Mouse (Mus musculus) liver, embryonic 13.5 days (tissue): ENCODE data around the gene Ak9. TPM values are rescaled to one million over a fixed set of nuclear protein-coding genes. Genes with fewer than 3 reads are reported as not detected.
A peak's percentile ranks its signal among the peaks of the same experiment; 100 is the strongest.

Experiments
- ATAC-seq: fragments of 200-750 bp; cut with Nextera tagmentation; 2 replicates; pipeline ENCODE4 v1.8.0; 2017; ENCODE audit warnings: low read depth, mild to moderate bottlenecking, moderate number of reproducible peaks, moderate library complexity
- DNase-seq: peaks from one replicate; pipeline ENCODE4 v3.0.0; 2022
- H3K27ac ChIP-seq: fragments of 300-500 bp; sonication (generic); 2 replicates; pipeline ENCODE4 v1.5.1; 2015; ENCODE audit warnings: moderate library complexity, mild to moderate bottlenecking, inconsistent platforms
- H3K27me3 ChIP-seq: fragments of 300-500 bp; sonication (generic); 2 replicates; pipeline ENCODE4 v1.6.1; 2015; ENCODE audit warnings: mild to moderate bottlenecking, inconsistent platforms
- H3K36me3 ChIP-seq: fragments of 300-500 bp; sonication (generic); 2 replicates; pipeline ENCODE4 v1.6.1; 2015; ENCODE audit warnings: mild to moderate bottlenecking, inconsistent platforms
- H3K4me1 ChIP-seq: fragments of 300-500 bp; sonication (generic); replicated peaks from 2 replicates; pipeline ENCODE4 v1.6.1; 2015; ENCODE audit warnings: inconsistent platforms
- H3K4me2 ChIP-seq: fragments of 300-500 bp; sonication (generic); 2 replicates; pipeline ENCODE4 v1.6.1; 2015; ENCODE audit warnings: inconsistent platforms, mild to moderate bottlenecking, moderate library complexity
- H3K4me3 ChIP-seq: fragments of 300-500 bp; sonication (generic); replicated peaks from 2 replicates; pipeline ENCODE4 v1.5.1; 2015; ENCODE audit warnings: mild to moderate bottlenecking, inconsistent platforms
- H3K9ac ChIP-seq: fragments of 300-500 bp; sonication (generic); 2 replicates; pipeline ENCODE4 v1.6.1; 2015; ENCODE audit warnings: mild to moderate bottlenecking, inconsistent platforms
- H3K9me3 ChIP-seq: fragments of 300-500 bp; sonication (generic); replicated peaks from 2 replicates; pipeline ENCODE4 v1.6.1; 2016; ENCODE audit warnings: inconsistent platforms
- WGBS: fragments of 180-500 bp; shearing (Covaris S2); methylation state at CpG from one replicate; pipeline ENCODE4 v1.1.7; 2015; ENCODE audit not compliant: insufficient replicate concordance; 5-methylcytosine and 5-hydroxymethylcytosine counted together
- polyA plus RNA-seq: library from polyadenylated mRNA; unstranded; fragments of >200 nt; fragmentation: Nextera tagmentation; extraction: Ambion mirVana; gene quantifications from 2 replicates; pipeline ENCODE4 v1.2.1, GENCODE M21; 2015

The Ak9 gene
- polyA plus RNA-seq, 1 experiment from 2014 or later, result not detected

DNA sequence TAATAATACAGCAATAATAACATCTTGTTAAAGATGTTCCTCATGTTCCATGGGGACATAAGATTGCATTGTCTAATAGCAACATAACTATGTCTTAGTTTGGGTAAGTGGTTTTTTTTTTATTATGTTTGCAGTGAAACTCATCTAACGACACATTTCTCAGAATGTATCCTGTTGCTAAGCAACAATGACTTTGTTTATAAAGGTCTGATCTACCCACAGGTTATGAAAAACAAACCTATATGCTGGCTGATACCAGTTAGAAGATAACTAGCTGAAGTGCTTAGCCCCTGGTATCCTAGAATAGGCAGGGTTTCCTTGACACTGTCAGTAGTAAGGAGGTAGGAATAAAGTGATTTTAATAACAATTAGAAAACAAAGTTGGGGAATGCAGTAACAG lies 15.7 kb upstream of the Ak9 start:
- Histone ChIP-seq H3K4me2 (no peak overlapping the region), H3K4me3 (no peak overlapping the region), H3K27ac (no peak overlapping the region), H3K36me3 (no peaks in the 10 kb centered on the region), H3K9ac (no peak overlapping the region), H3K4me1 (peaks cover 6% of the 10 kb centered on the region), H3K9me3 (no peaks in the 10 kb centered on the region), H3K27me3 (no peaks in the 10 kb centered on the region)
- no peak for DNase-seq
- ATAC-seq, result no peak
- 64% methylated on average over 1 of the region's 1 CpGs for WGBS

GRCm38 (mm10) chr10:41288771-41289415 lies 14.9 kb upstream of the Ak9 start:
- DNase-seq (peak; percentile 70), ATAC-seq (peak; percentile 83)
- Histone ChIP-seq H3K4me1 (peaks cover 6% of the 10 kb centered on the region), H3K27ac (no peak overlapping the region), H3K4me2 (0 out of 2 replicates have a peak overlapping the region, but pooled peaks have one; percentile 29), H3K4me3 (no peak overlapping the region), H3K9ac (no peak overlapping the region; the same call in 1 of the 2 replicates), H3K9me3 (no peaks in the 10 kb centered on the region), H3K36me3 (no peaks in the 10 kb centered on the region), H3K27me3 (no peaks in the 10 kb centered on the region)
- WGBS, result 37% methylated on average over 16 of the region's 16 CpGs

- no peak overlapping the region for H3K9ac ChIP-seq
- no peaks in the 10 kb centered on the region for H3K27me3 ChIP-seq
- peaks cover 16% of the 10 kb centered on the region for H3K4me1 ChIP-seq
- ATAC-seq, result no peak
- WGBS, result 74% methylated on average over 2 of the region's 2 CpGs
- no peak for DNase-seq
- H3K4me3 ChIP-seq, result no peak overlapping the region
- no peaks in the 10 kb centered on the region for H3K9me3 ChIP-seq
- no peak overlapping the region for H3K4me2 ChIP-seq
- no peaks in the 10 kb centered on the region for H3K36me3 ChIP-seq
- H3K27ac ChIP-seq, result no peak overlapping the region
Observed at GRCm38 (mm10) chr10:41291021-41291420, 12.8 kb upstream of the Ak9 start.

- DNase-seq (no peak), ATAC-seq (no peak)
- H3K4me3 ChIP-seq, result no peak overlapping the region
- H3K9ac ChIP-seq, result no peak overlapping the region
- H3K4me1 ChIP-seq, result peaks cover 16% of the 10 kb centered on the region
- no peak overlapping the region for H3K4me2 ChIP-seq
- H3K27me3 ChIP-seq, result no peaks in the 10 kb centered on the region
- no peak overlapping the region for H3K27ac ChIP-seq
- no peaks in the 10 kb centered on the region for H3K9me3 ChIP-seq
- WGBS, result 41% methylated on average over 7 of the region's 7 CpGs
- no peaks in the 10 kb centered on the region for H3K36me3 ChIP-seq
Observed at GRCm38 (mm10) chr10:41293019-41293418, 10.8 kb upstream of the Ak9 start.

GRCm38 (mm10) chr10:41294734-41295133 lies 9.0 kb upstream of the Ak9 start:
- no peak overlapping the region for H3K4me2 ChIP-seq
- H3K27me3 ChIP-seq, result no peaks in the 10 kb centered on the region
- ATAC-seq (no peak), DNase-seq (no peak)
- 82% methylated on average over 11 of the region's 11 CpGs for WGBS
- H3K4me1 ChIP-seq, result peaks cover 11% of the 10 kb centered on the region
- H3K36me3 ChIP-seq, result no peaks in the 10 kb centered on the region
- H3K27ac ChIP-seq, result no peak overlapping the region
- H3K9ac ChIP-seq, result no peak overlapping the region
- no peak overlapping the region for H3K4me3 ChIP-seq
- no peaks in the 10 kb centered on the region for H3K9me3 ChIP-seq

- H3K4me1 ChIP-seq, result peaks cover 11% of the 10 kb centered on the region
- no peak overlapping the region for H3K9ac ChIP-seq
- H3K27ac ChIP-seq, result no peak overlapping the region
- DNase-seq (no peak), ATAC-seq (no peak)
- H3K27me3 ChIP-seq, result no peaks in the 10 kb centered on the region
- H3K36me3 ChIP-seq, result no peaks in the 10 kb centered on the region
- no peaks in the 10 kb centered on the region for H3K9me3 ChIP-seq
- no peak overlapping the region for H3K4me3 ChIP-seq
- no peak overlapping the region for H3K4me2 ChIP-seq
- WGBS, result 49% methylated on average over 7 of the region's 7 CpGs
Observed at GRCm38 (mm10) chr10:41295145-41295544, 8.6 kb upstream of the Ak9 start.

- Histone ChIP-seq H3K9ac (no peak overlapping the region), H3K27ac (no peak overlapping the region), H3K4me1 (peaks cover 17% of the 10 kb centered on the region), H3K9me3 (no peaks in the 10 kb centered on the region), H3K27me3 (no peaks in the 10 kb centered on the region), H3K4me2 (no peak overlapping the region), H3K4me3 (no peak overlapping the region), H3K36me3 (no peaks in the 10 kb centered on the region)
- DNase-seq (no peak), ATAC-seq (no peak)
- WGBS, result 56% methylated on average over 1 of the region's 1 CpGs
Observed at GRCm38 (mm10) chr10:41300161-41300560, 3.6 kb upstream of the Ak9 start.

DNA sequence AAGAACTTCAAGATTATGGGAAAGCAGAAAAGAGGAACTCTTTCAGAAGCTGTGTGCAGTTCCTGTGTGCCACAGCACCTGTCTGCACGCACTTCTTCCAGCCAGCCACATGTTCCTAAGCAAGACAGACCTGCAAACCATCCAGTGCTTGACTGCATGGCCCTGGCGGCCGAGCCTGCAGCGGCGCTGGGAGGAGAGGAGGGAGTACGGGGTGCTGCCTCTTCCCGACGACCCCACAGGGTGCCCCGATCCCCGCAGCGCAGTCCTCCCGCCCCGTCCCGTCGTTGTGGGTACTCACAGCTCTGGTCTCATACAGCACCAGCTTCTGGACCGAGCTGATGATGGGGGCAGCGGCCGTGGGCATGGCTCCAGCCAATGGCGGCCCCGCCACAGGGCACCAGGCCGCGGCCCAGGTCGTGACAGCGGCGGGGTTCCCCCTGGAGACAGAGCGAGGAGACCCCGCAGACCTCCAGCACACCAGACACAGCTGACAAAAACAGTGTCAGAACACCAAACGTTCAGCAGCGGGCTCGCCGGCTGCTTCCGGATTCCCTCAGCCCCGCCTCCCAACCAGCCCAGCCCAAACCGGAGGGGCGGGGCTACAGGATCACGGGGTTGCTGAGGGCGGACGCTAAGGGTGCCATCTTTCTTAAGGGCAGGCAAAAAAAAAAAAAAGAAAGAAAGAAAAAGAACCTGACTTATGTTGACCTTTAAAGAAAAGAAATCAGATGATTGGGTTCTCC lies 920 bp upstream of the Ak9 start, which contains the start of gene Fig4:
Fig4 (minus strand) TSS at position 572 of the 743 bp plus-strand sequence.
- Histone ChIP-seq H3K4me1 (peaks cover 16% of the 10 kb centered on the region), H3K4me3 (peak within 1 kb of the TSS; percentile 89), H3K9ac (peak within 1 kb of the TSS; percentile 91), H3K9me3 (no peaks in the 10 kb centered on the region), H3K27ac (peak within 1 kb of the TSS; percentile 79), H3K4me2 (peak within 1 kb of the TSS; percentile 83), H3K27me3 (no peaks in the 10 kb centered on the region), H3K36me3 (no peaks in the 10 kb centered on the region)
- under 1% methylated on average over 38 of the region's 38 CpGs for WGBS
- ATAC-seq (peak; percentile 89), DNase-seq (peak; percentile 85)

- Histone ChIP-seq H3K9ac (no peak overlapping the region), H3K27ac (no peak overlapping the region), H3K4me1 (peaks cover 16% of the 10 kb centered on the region), H3K4me2 (no peak overlapping the region), H3K4me3 (no peak overlapping the region), H3K36me3 (no peaks in the 10 kb centered on the region), H3K9me3 (no peaks in the 10 kb centered on the region), H3K27me3 (no peaks in the 10 kb centered on the region)
- no peak for DNase-seq
- WGBS, result 65% methylated on average over 9 of the region's 9 CpGs
- no peak for ATAC-seq
Observed at GRCm38 (mm10) chr10:41304961-41305455, 1.2 kb downstream of the Ak9 start.

DNA sequence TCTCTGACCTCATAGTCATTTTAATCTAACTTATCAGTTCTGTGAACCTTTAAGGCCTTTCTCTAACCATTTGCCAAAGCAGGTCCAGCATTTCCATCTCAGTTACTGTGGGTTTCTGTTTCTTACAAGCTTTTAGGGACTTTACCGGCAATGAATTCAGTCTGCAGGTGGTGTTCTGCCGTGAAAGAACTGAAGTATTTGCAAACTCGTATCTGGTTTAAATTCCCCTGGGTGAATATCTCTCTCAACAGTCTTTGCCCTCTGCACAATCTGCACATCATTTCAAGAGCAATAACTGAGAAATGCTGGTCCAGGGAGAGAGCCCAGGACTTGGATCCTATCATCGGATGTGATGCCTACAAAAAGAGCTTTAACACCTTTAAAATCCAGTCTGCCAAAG lies 4.4 kb downstream of the Ak9 start:
- no peak for DNase-seq
- no peak for ATAC-seq
- H3K4me3 ChIP-seq, result no peak overlapping the region
- WGBS, result 81% methylated on average over 4 of the region's 4 CpGs
- H3K4me2 ChIP-seq, result no peak overlapping the region
- H3K4me1 ChIP-seq, result peaks cover 3% of the 10 kb centered on the region
- no peaks in the 10 kb centered on the region for H3K9me3 ChIP-seq
- H3K27ac ChIP-seq, result no peak overlapping the region
- no peaks in the 10 kb centered on the region for H3K27me3 ChIP-seq
- no peaks in the 10 kb centered on the region for H3K36me3 ChIP-seq
- H3K9ac ChIP-seq, result no peak overlapping the region

GRCm38 (mm10) chr10:41315866-41316265 lies 12.1 kb downstream of the Ak9 start:
- Histone ChIP-seq H3K36me3 (no peaks in the 10 kb centered on the region), H3K27me3 (no peaks in the 10 kb centered on the region), H3K9me3 (no peaks in the 10 kb centered on the region), H3K4me1 (no peaks in the 10 kb centered on the region), H3K4me2 (no peak overlapping the region), H3K9ac (no peak overlapping the region), H3K27ac (no peak overlapping the region), H3K4me3 (no peak overlapping the region)
- no peak for ATAC-seq
- DNase-seq, result no peak
- WGBS, result 65% methylated on average over 3 of the region's 3 CpGs
